Mouse (Mus musculus) stomach, postnatal 0 days (tissue): ENCODE measurements around the gene Mrps18c.

Experiments used
- CTCF ChIP-seq: IDR thresholded peaks from 2 replicates; pipeline ENCODE4 v1.5.1; 2016; ENCODE audit warnings: antibody characterized with exemption, low read depth, mild to moderate bottlenecking, moderate library complexity
- EP300 ChIP-seq: optimal IDR thresholded peaks from 2 replicates; pipeline ENCODE3; 2016; ENCODE audit warnings: antibody characterized with exemption

DNA sequence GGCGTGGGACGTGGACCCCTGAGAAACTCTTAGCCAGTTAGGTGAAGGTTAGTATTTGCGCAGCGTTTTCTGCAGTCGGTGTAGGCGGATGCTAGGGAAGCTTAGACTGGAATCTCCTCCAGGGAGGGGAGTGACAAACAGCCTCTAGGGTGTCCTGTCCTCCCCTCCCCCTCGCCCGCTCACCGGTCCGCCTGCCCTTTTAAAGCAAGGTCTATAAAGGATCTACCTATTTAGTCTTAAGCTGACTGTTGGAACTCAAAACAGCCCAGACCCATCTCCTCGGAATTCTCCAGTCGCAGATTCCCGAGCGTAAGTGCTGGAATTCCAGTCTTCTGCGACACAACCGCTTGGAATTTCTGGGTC is 47.0 kb downstream of the Mrps18c start, which contains the start of gene Gpat3:
- TF ChIP-seq CTCF (no peak), EP300 (no peak)
